Mouse (Mus musculus): ENCODE data around the gene Ak7. TPM values are rescaled to one million over a fixed set of nuclear protein-coding genes. Genes with fewer than 3 reads are reported as not detected.

Gene Ak7
- polyA plus RNA-seq, 1 experiment from 2014 or later: 0.09 TPM

DNA sequence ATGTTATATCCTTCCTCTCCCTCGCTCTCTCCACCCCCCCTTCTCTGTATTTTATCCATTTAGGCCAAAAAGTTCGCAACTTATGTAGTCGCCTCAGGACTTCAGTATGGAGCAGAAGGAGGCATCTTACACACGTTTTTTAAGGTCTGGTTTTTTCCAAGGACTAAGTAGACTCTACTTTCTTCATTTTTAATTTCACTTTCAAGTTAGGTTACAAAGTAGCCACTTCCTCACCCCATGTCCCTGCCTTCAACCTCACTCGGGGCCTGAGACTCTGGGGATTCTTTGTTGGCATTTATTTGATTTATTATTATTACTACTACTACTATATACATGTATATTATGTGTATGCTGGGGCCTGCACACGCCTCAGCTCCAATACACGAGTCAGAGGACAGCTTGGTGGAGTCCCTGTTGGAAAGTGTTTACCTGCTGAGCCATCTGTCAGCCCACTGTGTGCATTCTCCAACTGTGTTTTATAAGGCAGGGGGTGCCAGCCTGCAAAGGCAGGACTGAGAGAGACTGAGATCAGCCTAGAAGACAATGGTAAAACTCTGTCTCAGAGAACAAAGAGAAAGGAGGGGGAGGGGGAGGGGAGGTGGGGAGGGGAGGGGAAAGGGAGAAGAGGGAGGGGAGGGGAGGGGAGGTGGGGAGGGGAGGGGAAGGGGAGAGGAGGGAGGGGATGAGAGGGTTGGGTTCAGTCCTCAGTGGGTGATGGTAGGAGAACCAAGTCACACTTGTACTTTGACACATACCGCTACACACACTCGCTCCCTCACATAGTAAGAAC is 27.8 kb downstream of the Ak7 start:
- H3K36me3 ChIP-seq: no peaks in the 10 kb centered on the region
- H3K9me3 ChIP-seq: no peaks in the 10 kb centered on the region
- no peak overlapping the region for H3K4me2 ChIP-seq
- H3K27me3 ChIP-seq: no peaks in the 10 kb centered on the region
- ATAC-seq (ENCODE audit: insufficient number of reproducible peaks, low FRiP score, low TSS enrichment, low read depth): no peak
- 72% methylated on average over 9 of the region's 9 CpGs for WGBS
- H3K4me3 ChIP-seq: no peak overlapping the region
- no peaks in the 10 kb centered on the region for H3K4me1 ChIP-seq
- no peak overlapping the region for H3K9ac ChIP-seq
- no peak overlapping the region for H3K27ac ChIP-seq

DNA sequence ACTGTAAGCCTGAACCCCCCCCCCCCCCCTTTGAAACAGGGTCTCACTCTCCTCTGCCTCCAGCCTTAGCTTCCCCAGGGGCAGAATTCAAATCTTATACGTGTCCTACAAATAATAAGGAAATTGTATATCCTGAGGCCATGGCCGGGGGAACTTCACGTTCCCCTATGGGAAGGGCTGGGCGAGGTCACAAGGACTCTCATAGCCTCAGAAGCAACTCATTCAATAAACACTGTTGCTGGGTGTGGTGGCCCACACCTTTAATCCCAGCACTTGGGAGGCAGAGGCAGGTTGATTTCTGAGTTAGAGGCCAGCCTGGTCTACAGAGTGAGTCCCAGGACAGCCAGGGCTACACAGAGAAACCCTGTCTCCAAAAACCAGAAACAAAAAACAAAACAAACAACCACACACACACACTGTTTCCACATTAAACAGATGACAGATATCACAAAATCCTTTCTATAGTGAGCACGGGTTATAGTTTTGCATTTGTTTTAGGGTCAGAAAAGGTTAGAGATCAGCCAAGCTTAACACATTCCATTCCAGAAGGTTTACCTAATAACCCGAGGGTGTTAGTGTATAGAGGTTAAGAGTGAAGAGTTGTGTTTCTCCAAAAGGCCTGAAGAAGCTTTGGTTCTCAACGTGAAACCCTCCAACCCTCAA is 29.6 kb downstream of the Ak7 start:
- Histone ChIP-seq H3K9me3 (no peaks in the 10 kb centered on the region), H3K4me2 (no peak overlapping the region), H3K4me1 (no peaks in the 10 kb centered on the region), H3K27me3 (no peaks in the 10 kb centered on the region), H3K4me3 (no peak overlapping the region), H3K27ac (no peak overlapping the region), H3K36me3 (no peaks in the 10 kb centered on the region), H3K9ac (no peak overlapping the region)
- no peak for ATAC-seq (ENCODE audit: insufficient number of reproducible peaks, low FRiP score, low TSS enrichment, low read depth)
- 69% methylated on average over 7 of the region's 7 CpGs for WGBS

DNA sequence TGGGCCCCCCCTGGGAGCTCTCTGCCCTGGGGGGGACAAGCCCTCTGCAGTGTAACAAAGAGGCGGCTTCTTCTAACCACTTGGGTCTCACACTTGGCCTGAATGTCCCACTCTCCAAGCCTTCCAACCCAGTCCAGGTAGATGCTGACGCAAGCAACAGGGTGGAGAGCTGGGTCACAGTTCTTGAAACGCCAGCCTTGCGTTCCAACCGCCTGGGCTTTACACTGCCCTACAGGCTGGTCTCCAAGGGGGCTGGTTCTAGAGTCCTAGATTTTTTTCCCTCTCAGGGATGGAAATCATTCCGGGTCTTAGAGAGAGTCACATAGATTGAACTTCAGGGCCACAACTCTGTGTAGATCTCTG is 30.1 kb downstream of the Ak7 start:
- no peak overlapping the region for H3K27ac ChIP-seq
- no peak overlapping the region for H3K4me3 ChIP-seq
- ATAC-seq (ENCODE audit: insufficient number of reproducible peaks, low FRiP score, low TSS enrichment, low read depth): no peak
- H3K27me3 ChIP-seq: no peaks in the 10 kb centered on the region
- H3K36me3 ChIP-seq: no peaks in the 10 kb centered on the region
- 84% methylated on average over 6 of the region's 6 CpGs for WGBS
- H3K9me3 ChIP-seq: no peaks in the 10 kb centered on the region
- no peaks in the 10 kb centered on the region for H3K4me1 ChIP-seq
- no peak overlapping the region for H3K4me2 ChIP-seq
- H3K9ac ChIP-seq: no peak overlapping the region

DNA sequence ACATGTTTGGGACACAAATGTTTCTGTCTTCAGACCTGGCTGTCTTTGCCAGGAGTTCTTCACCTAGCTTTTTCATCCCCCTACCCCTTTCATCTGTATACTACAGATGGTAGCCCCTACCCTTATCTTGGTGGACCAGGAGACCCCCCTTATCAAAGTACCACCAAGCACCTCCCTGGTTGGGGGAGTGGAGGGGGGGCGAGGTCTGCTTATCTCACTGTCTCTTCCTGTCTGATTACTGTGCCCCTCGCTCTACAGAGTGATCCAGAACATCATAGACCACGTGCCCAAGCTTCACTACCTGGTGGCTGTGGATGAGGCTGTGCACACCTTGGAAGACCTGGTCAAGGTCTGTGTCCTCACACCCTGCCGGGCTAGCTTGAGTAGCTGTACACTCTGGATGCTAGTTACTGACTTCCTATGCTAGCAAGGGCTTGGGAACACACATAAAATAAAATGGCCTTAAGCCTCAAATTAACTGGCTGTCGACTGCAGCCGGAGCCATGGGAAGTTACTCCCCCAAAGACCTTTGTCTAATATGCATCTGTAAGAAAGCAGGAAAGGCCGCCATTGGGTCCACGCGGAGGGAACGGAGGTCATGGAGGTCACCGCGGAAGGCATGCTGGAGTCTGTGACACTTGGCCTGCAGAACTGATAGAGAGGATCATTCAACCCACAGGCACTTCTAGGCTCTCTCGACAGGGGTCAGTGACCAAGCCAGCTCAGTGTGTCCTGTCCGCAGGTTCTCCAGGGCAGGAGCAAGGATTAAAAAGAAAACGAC is 32.7 kb downstream of the Ak7 start:
- Histone ChIP-seq H3K27ac (no peak overlapping the region), H3K36me3 (no peaks in the 10 kb centered on the region), H3K4me2 (no peak overlapping the region), H3K27me3 (no peaks in the 10 kb centered on the region), H3K4me3 (no peak overlapping the region), H3K9me3 (no peaks in the 10 kb centered on the region), H3K4me1 (no peaks in the 10 kb centered on the region), H3K9ac (no peak overlapping the region)
- WGBS: 64% methylated on average over 15 of the region's 15 CpGs
- ATAC-seq (ENCODE audit: insufficient number of reproducible peaks, low FRiP score, low TSS enrichment, low read depth): no peak

DNA sequence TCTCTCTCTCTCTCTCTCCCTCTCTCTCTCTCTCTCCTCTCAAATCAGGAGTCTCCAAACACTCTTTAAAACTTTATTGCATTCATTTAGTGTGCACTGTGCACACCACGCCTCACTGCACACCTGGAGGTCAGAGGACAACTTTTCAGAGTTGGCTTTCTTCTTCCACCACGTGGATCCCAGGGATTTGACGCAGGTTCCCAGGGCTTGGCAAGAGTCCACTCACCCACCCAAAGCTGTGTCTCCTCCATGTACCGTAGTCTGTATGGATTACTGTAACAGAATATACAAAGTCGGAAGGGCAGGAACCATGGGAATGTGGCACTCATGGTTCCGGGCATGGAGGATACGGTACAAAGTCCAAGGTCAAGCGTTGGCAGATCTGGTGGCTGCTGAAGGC is 33.9 kb downstream of the Ak7 start:
- no peak overlapping the region for H3K4me2 ChIP-seq
- no peak for ATAC-seq (ENCODE audit: insufficient number of reproducible peaks, low FRiP score, low TSS enrichment, low read depth)
- H3K36me3 ChIP-seq: no peaks in the 10 kb centered on the region
- no peak overlapping the region for H3K9ac ChIP-seq
- 73% methylated on average over 8 of the region's 8 CpGs for WGBS
- no peaks in the 10 kb centered on the region for H3K9me3 ChIP-seq
- no peak overlapping the region for H3K27ac ChIP-seq
- no peaks in the 10 kb centered on the region for H3K4me1 ChIP-seq
- H3K27me3 ChIP-seq: no peaks in the 10 kb centered on the region
- no peak overlapping the region for H3K4me3 ChIP-seq

DNA sequence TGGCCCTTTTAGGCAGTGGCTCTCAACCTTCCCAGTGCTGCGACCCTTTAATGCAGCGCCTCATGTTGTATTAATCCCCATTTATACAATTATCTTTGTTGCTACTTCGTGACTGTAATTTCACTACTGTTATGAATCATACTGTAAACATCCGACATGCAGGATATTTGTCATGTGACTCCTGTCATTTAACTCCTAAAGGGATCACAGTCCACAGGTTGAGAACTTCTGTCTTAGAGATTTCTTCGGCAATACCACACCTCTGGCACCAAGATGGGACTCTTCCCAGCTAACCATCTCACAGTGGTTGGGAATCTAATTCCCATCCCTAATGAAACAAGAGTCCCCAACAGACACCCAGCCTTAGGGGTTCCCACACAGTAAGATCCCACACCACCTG is 42.3 kb downstream of the Ak7 start:
- Histone ChIP-seq H3K9ac (no peak overlapping the region), H3K9me3 (no peaks in the 10 kb centered on the region), H3K4me3 (no peak overlapping the region), H3K27ac (no peak overlapping the region), H3K4me1 (no peaks in the 10 kb centered on the region), H3K36me3 (no peaks in the 10 kb centered on the region), H3K4me2 (no peak overlapping the region), H3K27me3 (no peaks in the 10 kb centered on the region)
- WGBS: 78% methylated on average over 5 of the region's 5 CpGs
- no peak for ATAC-seq (ENCODE audit: insufficient number of reproducible peaks, low FRiP score, low TSS enrichment, low read depth)

DNA sequence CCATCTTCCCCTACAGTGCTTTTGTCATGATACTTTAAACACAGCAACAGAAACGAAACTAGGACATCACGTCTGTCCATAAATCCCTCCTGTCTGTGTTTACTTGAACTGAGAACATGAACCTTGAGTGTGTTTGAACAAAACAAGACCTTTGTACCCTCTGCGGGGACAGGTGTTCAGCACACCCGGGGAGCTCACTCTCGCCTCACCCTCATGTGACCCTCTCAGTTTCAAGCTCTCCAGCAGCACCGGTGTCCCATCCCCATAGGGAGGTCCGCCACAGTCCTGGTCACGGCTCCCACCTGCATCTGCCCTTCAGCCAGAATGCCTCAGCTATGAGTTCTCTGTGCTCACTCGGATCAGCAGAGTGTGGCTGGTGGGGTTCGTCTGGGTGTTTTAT is 48.0 kb downstream of the Ak7 start:
- no peak for ATAC-seq (ENCODE audit: insufficient number of reproducible peaks, low FRiP score, low TSS enrichment, low read depth)
- no peak overlapping the region for H3K4me2 ChIP-seq
- WGBS: 86% methylated on average over 10 of the region's 10 CpGs

DNA sequence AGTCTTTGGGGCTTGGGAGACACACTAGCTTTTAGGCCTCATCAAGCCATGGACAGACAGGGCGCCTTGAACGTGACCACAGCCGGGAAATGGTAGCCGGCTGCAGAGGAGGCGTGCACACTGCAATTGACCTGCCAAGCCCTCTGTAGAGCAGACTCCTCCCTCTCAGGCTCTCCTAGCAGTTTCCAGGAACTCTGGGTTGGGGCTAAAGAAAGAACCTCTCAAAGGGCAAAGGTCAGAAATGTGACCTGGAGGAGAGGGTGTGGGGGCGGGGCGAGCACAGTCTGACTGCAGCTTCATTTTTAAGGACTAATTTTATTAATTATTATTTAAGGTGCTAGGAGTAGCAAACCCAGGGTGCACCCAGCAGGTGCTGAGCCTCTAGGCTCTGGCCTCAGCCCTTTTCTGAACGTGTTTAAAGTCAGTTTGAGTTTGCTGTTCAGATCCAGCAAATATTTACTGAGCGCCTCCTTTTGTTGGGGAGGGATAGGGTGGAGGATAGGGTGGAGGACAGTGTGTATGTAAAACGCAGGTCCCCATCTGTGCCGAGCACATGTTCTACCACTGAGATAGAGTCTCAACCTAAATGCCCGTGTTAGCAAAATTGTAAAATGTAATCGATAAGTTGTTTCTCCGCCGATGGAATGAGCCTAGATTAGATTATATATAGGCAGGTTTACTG is 52.2 kb downstream of the Ak7 start:
- Histone ChIP-seq H3K4me3 (no peak overlapping the region), H3K27ac (no peak overlapping the region), H3K36me3 (no peaks in the 10 kb centered on the region), H3K27me3 (no peaks in the 10 kb centered on the region), H3K9me3 (no peaks in the 10 kb centered on the region), H3K4me1 (no peaks in the 10 kb centered on the region), H3K4me2 (no peak overlapping the region), H3K9ac (no peak overlapping the region)
- ATAC-seq (ENCODE audit: insufficient number of reproducible peaks, low FRiP score, low TSS enrichment, low read depth): no peak
- 53% methylated on average over 15 of the region's 15 CpGs for WGBS

More for the DNA sequence above, 48.0 kb downstream of the Ak7 start:
- Histone ChIP-seq H3K4me1 (no peaks in the 10 kb centered on the region), H3K9ac (no peak overlapping the region), H3K36me3 (no peaks in the 10 kb centered on the region), H3K9me3 (no peaks in the 10 kb centered on the region), H3K4me3 (no peak overlapping the region), H3K27ac (no peak overlapping the region), H3K27me3 (no peaks in the 10 kb centered on the region)

DNA sequence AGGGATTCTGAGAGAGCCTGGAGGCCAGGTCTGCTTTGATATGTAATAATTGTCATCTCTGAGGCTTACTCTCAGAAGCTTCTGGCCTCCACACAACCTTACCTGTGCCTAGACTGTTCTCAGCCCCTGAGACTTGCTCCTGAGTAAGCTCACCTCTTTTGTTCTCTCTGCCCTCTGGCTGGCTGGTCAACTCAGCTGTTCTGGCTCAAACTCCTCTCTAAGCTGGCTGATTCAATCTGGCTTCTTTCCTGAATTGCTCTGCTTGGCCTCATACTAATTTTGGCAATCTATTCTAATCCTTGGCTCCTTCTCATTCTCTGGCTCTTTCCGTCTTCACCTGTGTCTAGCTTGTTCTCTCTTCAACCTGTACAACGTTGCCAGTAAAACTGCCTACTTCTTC is 53.1 kb downstream of the Ak7 start:
- Histone ChIP-seq H3K4me1 (no peaks in the 10 kb centered on the region), H3K27me3 (no peaks in the 10 kb centered on the region), H3K36me3 (no peaks in the 10 kb centered on the region), H3K4me3 (no peak overlapping the region), H3K9ac (no peak overlapping the region), H3K27ac (no peak overlapping the region), H3K4me2 (no peak overlapping the region), H3K9me3 (no peaks in the 10 kb centered on the region)
- WGBS: 84% methylated on average over 2 of the region's 2 CpGs
- no peak for ATAC-seq (ENCODE audit: insufficient number of reproducible peaks, low FRiP score, low TSS enrichment, low read depth)

DNA sequence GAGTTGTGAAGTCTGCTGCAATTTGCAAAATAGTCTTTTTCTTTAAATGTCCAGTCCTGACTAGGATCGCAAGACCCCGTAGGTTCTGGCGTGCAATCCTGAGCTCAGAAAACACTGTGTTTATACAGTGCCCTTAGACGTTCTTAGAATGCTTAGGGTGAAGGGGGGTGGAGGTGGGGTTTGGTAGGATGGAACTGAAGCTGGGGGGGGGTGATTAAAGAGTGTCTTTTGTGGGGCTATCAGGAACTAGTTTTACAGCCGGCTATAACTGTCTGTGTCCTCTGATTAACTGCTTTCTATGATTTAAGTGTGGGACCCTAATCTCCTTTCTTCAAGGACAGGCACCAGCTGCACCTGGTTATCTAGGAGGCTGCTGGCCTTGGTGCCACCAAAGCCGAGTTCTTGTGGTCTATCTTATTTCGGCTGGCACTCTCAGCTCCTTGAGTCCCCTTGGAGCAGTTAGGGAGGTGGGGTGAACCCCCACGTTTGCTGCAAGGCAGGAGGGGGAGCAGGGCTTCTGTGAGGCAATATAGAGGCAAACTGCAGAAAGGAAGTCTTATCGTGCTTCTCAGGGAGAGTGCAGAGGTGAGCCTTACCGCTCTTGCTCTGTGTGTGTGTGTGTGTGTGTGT is 54.2 kb downstream of the Ak7 start:
- no peaks in the 10 kb centered on the region for H3K36me3 ChIP-seq
- WGBS: 17% methylated on average over 10 of the region's 10 CpGs
- no peak for ATAC-seq (ENCODE audit: insufficient number of reproducible peaks, low FRiP score, low TSS enrichment, low read depth)
- no peak overlapping the region for H3K4me2 ChIP-seq
- no peak overlapping the region for H3K27ac ChIP-seq
- no peaks in the 10 kb centered on the region for H3K27me3 ChIP-seq
- H3K4me3 ChIP-seq: no peak overlapping the region
- H3K9me3 ChIP-seq: no peaks in the 10 kb centered on the region
- no peaks in the 10 kb centered on the region for H3K4me1 ChIP-seq
- no peak overlapping the region for H3K9ac ChIP-seq

DNA sequence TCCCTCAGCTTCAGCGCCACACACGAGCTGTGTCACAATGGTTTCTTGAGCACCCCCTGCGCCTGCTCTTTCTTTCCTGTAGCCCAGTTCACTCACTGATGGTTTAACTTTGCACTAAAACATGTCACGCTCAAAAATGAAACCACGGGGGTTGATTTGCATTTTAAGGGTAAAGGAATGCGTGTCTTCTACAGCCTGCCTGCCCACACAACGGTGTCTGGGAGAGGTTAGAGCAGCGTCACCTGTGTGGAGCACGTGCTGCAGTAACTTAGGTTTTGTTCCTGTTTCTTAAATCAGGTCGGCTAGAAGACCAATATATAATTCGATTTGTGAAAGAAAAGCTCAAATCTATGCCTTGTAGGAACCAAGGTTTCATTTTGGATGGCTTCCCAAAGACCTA is 55.4 kb downstream of the Ak7 start:
- no peaks in the 10 kb centered on the region for H3K4me1 ChIP-seq
- no peak for ATAC-seq (ENCODE audit: insufficient number of reproducible peaks, low FRiP score, low TSS enrichment, low read depth)
- no peak overlapping the region for H3K27ac ChIP-seq
- H3K36me3 ChIP-seq: no peaks in the 10 kb centered on the region
- no peaks in the 10 kb centered on the region for H3K9me3 ChIP-seq
- H3K4me3 ChIP-seq: no peak overlapping the region
- 70% methylated on average over 11 of the region's 11 CpGs for WGBS
- no peak overlapping the region for H3K9ac ChIP-seq
- H3K27me3 ChIP-seq: no peaks in the 10 kb centered on the region
- H3K4me2 ChIP-seq: no peak overlapping the region
